Mouse (Mus musculus) forelimb bud, embryonic 11.5 days (tissue): ENCODE data around the gene Fbxl13.

Source experiments
- DNase-seq: peaks from one replicate; pipeline ENCODE4 v3.0.0-alpha.2; 2012; ENCODE audit warnings: low read depth, low spot score

Fbxl13 gene

GRCm38 (mm10) chr5:21575210-21575550 lies 70.3 kb downstream of the Fbxl13 start:
- DNase-seq, result no peak

DNA sequence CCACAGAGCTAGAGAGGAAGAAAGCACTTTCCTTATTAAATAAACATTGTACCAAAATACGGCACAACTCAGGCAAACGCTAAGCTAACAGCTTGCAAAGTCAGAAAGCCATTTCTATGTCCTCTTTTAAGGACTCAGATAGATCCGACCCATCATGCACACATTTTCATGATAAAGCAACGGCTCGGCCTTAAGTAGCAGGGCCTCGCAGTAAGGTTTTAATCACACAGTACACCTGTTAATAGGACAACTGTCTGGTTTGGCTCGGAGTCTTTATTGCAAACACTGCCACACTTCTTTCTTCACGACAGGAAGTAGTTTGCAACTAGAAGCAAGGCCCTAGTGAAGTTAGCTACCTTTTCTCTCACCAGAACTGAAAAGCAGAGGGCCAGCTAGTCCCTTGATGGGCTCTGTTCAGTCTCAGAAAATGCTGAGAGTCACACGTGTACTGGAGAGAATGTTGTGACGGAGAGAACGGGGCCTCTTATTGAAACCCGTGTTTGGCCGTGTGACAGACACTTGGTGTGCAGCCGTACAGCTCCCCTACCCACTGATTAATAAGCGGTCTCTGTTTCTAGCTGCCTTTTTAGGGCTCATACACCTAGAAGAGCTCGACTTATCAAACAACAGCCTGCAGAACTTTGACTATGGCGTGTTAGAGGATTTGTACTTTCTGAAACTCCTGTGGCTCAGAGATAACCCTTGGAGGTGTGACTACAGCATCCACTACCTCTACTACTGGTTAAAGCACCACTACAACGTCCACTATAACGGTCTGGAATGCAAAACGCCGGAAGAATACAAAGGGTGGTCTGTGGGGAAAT lies 70.8 kb downstream of the Fbxl13 start:
- no peak for DNase-seq

GRCm38 (mm10) chr5:21572764-21573416 lies 72.5 kb downstream of the Fbxl13 start:
- no peak for DNase-seq

GRCm38 (mm10) chr5:21567784-21568183 lies 77.7 kb downstream of the Fbxl13 start:
- no peak for DNase-seq

- no peak for DNase-seq
These were observed 79.9 kb downstream of the Fbxl13 start for GRCm38 (mm10) chr5:21565392-21566065.

DNA sequence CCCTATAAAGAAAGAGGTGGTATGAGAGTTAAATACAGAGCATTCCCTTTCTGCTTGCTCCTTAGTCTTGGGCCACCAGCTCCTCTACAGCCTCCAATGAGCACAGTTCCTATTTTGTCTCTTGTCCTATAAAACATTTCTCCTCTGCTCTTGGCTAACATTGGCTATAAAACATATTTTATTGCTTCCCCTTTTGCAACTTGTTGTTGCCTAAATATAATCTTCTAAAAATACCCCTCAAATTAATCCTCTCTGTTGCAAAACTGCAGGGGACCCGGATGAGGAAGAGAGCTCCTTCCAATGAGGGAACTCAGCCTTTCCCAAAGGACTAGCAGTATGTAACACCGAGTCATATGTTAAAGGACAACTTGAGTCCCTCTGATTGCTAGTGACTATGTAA lies 81.5 kb downstream of the Fbxl13 start:
- DNase-seq, result no peak

DNA sequence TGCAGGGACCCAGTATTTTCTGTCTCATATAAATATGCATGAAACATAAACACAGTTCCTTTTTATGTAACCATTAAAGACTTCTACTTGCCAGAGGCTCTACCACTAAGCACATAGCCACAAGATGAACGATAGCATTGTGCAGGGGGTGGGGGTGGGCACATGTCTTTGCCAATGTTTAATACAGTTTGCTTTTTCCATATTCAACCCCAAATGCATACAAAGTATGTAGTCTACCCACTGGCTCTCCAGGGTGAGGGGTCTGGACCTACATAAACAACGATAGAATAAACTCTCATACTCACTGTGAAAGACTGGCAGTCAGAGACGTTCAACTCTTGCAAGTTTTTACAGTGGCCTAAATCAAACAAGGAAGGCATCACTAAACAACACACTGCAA lies 88.9 kb downstream of the Fbxl13 start:
- no peak for DNase-seq

- no peak for DNase-seq
These were observed 90.7 kb downstream of the Fbxl13 start for GRCm38 (mm10) chr5:21554732-21555131.

- DNase-seq, result no peak
These were observed 91.7 kb downstream of the Fbxl13 start for GRCm38 (mm10) chr5:21553685-21554084.

DNA sequence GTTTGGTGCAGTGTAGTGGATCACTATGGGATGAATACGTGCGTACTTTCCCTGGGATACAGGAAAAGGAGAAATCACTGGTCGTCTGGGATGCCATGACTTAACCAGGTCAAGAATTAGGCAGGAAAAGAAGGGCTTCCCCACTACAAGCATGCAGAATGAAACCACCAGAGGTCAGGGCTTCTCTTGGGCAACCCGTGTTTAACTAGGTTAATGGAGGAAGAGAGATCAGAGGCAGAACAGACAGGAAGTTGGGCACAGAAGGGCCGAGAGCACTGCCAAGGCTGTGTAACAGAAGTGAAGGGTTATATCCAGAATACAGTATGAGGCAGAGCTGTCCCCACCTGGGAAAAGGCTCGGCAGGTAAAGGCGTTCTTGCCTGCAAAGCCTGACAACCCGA lies 98.4 kb downstream of the Fbxl13 start:
- DNase-seq, result no peak

- no peak for DNase-seq
These were observed 99.6 kb downstream of the Fbxl13 start for GRCm38 (mm10) chr5:21545786-21546185.

DNA sequence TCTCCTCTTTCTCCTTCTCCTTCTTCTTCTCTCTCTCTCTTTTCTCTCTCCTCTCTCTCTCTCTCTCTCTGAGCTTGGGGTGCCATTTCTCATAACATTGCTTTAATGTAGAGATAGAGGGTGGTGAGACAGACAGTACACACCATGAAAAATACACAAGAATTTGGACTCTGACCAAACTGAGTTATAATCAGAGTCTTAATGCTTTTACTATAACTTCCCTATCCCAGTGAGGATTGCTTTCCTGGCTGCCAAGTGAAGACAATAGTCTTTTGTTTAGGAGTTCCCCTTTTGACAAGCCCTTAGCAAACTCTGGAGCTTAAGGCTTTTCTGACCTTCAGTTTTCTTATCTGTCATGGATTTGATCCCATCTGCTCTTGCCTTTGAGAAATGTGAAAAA lies 100.2 kb downstream of the Fbxl13 start:
- no peak for DNase-seq

DNA sequence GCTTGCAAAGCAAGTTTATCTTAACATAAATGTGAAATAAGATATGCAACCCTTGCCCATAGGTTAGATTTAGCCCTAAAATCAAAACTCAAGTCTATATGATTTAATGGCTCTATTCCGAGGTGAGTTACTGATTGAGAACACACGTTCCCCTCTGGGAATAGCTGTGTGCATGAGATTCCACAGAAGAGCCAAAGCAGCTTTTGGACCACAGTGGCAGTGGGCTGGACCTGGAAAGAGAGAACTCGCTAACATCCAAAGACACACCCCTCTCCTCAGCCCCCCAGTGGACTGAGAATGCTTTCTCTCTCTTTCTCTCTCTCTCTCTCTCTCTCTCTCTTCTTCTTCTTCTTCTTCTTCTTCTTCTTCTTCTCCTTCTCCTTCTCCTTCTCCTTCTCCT lies 100.6 kb downstream of the Fbxl13 start:
- DNase-seq, result peak; percentile 31

DNA sequence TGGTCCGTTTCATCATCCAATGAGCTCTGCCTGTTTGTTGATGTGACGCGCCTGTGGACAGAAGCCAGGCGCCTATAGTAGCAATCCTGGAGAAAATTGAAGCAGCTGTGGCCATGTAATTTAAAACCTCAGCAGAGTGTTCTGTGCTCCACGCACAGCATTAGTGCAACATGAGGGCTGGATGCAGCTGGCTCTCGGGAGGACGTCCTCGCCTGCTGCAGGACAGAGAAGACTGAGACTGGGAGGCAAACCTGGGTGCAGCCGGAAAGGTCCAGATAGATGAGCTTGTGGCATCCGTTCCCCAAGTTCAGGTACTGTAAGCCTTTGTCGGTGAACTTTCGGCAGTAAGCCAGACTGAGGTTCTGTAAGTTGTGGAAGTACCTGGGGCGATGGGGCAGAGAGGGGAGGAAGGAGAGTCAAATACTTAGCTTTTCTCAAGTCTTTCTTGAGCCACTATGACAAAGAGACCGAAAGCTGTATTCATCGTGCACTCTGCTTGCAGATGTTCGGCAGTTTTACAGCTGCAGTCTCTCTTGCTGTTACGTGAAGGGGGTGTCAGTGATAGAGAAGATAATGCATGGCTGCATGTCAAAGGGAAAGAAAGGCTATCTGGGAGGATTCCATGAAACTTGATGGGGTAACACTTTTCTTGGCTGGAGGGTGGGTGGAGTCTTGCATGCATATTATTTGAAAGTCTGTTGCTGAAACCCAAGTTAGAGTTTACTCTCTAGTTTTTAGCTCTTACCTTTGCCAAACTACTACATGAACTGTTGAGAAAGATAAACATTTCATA lies 101.8 kb downstream of the Fbxl13 start, which contains the start of gene Lrrc17:
Lrrc17 (plus strand) TSS at position 151 of the 793 bp plus-strand sequence.
- peak; percentile 87 for DNase-seq

DNA sequence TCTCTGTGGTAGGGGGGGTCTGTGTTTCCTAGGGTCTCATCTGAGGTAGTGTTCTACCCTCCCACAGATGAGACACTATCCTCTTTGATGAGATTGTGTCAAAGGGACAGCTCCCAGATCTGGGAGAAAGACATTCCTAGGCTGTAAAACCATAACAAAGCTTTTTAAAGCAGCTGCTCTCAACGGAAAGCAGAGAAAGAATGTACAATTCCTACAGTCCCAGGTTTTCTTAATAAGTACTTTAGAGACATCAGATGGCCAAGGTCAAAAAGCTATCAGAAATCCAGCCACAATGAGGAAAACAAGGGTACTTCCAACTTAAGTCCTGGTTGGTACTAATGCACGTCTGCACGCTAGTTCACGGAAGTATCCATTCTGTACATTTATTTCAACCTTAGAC lies 103.2 kb downstream of the Fbxl13 start:
- DNase-seq, result no peak

DNA sequence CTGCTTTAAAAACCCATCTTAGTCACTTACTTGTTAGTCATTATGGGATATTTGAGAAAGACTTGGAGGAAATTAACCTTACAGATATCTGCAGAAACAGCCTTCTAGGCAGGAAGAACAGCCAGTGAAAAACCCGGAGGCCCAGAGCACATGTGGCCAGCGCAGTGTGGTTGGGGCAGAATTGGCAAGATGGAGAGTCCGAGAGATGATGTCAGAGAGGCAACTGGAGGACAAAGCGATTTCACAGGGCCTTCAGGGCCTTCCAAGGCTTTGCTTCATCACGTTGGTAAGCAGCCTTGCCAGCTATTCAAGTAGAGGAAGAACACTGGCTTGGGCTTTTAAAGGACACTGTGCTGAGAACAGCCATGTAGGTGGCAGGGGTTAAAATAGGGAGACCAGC lies 112.5 kb downstream of the Fbxl13 start:
- no peak for DNase-seq

DNA sequence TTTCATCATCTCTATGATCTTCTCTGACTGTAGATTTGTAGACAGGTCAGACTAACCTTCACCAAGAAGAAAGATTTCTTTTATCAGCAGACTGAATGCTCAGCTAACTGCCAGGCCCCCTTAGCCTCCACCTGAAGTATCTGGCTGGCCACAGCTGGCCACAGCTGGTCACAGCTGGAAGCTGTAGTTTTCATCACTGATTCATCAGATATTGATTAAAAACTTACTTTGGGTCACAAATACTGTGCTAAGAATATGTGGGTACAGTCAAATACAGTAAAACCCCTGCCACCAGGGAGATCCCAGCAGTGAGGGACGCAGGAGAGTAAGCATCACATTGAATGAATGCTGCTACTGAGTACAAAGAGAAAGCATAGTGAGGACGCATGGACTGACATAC lies 113.3 kb downstream of the Fbxl13 start:
- DNase-seq, result no peak

DNA sequence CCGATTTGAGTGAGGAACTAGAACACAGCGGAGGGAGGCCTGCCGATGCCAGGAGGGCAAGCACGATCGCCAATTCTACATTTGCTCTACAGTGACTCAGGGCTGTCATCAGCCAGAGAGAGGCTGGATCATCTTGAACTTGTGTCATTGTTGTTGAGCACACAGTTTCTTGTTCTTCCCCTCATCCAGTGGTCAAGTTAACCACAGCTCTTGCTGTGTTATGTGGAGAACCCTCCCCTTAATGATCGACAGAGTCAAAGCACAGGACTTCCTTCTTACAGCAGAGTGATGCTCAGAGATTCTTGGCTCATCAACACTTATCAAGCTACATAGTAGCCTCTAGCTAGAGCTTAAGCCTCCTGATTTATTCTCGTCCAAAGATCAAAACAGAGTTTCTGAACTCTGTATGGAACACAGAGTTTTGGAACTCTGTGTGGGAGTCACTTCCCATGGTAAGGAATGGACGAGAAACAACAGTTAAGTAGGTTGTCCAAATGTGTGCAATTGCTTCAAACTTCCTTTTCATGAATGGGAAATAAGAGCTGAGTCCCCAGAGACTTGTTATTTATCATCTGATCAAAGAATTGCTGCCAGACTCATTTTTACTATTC lies 116.2 kb downstream of the Fbxl13 start:
- no peak for DNase-seq

- no peak for DNase-seq
These were observed 117.2 kb downstream of the Fbxl13 start for GRCm38 (mm10) chr5:21528068-21528842.

DNA sequence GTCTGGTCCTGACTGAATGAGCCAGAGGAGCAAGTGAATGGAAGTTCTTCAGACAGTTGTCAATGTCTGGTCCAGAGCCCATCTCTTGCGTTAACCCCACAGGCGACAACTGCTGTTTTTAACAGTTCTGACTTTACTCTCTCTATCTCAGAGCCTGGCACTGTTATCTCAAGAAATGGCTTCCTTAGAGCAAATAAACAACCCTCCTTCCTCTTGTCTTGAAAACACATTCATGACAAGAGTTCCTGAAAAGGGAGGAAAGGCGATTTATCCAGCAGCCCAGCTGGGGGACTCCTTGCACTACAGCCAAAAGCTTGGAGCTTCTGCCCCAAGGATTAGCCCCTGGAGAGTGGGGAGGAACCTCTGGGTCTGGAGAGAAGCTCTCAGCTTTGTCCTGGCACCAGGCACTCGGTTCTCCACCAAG lies 117.9 kb downstream of the Fbxl13 start:
- no peak for DNase-seq
